Mouse (Mus musculus) bone marrow, adult 2 months (tissue): ENCODE measurements at regions not wholly inside any gene's neighbourhood (a gene's known extent, or its start where the extent isn't known, plus 50 kb on each side); places are given as distances from the start of the nearest gene placed in this dataset.

Experiments used
- H3K27ac ChIP-seq: fragments of 200-500 bp; 2 replicates; pipeline ENCODE4 v1.5.1; 2012; ENCODE audit warnings: low read depth, mild to moderate bottlenecking, control low read depth, inconsistent platforms, low read length; ENCODE audit not compliant: control insufficient read depth, poor library complexity, insufficient read depth
- H3K4me1 ChIP-seq: fragments of 200-500 bp; 2 replicates; pipeline ENCODE4 v1.6.1; 2011; ENCODE audit warnings: low read length; ENCODE audit not compliant: control insufficient read depth, insufficient read depth
- H3K4me3 ChIP-seq: fragments of 200-500 bp; replicated peaks from 2 replicates; pipeline ENCODE3; 2011; ENCODE audit warnings: mild to moderate bottlenecking, low read depth, low read length, control low read depth; ENCODE audit not compliant: control insufficient read depth
- CTCF ChIP-seq: fragments of 200-500 bp; IDR thresholded peaks from 2 replicates; pipeline ENCODE4 v1.5.1; 2011; ENCODE audit warnings: low read length, control low read depth; ENCODE audit not compliant: control insufficient read depth, insufficient read depth
- POLR2A ChIP-seq: fragments of 200-500 bp; IDR thresholded peaks from 2 replicates; pipeline ENCODE4 v1.6.1; 2011; ENCODE audit warnings: low read depth, mild to moderate bottlenecking, control low read depth, low read length, borderline replicate concordance; ENCODE audit not compliant: control insufficient read depth
- WGBS: fragments of 180-500 bp; shearing (Covaris S2); methylation state at CpG from one replicate; pipeline ENCODE4 v1.1.7; 2018; 5-methylcytosine and 5-hydroxymethylcytosine counted together

GRCm38 (mm10) chr13:31504316-31504715 is 51.6 kb upstream of the Foxq1 start:
- no peak overlapping the region for H3K27ac ChIP-seq
- no peak for TF ChIP-seq CTCF
- no peak for TF ChIP-seq POLR2A
- 62% methylated on average over 6 of the region's 7 CpGs for WGBS
- no peak overlapping the region for H3K4me3 ChIP-seq
- no peaks in the 10 kb centered on the region for H3K4me1 ChIP-seq

DNA sequence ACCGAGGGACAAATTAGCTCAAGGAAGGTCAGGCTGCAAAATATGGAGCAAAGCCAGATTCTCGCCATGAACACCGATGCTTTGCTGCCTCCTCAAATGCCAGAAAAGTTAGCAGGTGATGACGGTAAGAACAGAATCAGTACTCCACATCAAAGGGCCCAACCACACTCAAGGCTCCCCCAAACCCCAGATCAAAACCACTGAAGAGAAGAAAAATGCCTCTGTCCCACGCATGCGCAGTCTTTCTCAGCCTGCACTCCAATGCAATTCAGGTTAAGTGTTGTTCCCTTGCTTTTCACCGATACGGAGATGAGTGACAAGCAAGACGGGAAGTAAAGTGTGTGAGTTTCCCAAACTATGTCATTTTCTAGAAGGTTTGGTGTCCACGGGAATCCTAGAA is 50.5 kb upstream of the Foxq1 start:
- no peaks in the 10 kb centered on the region for H3K4me1 ChIP-seq
- WGBS, result 84% methylated on average over 10 of the region's 10 CpGs

More for the DNA sequence above, 50.5 kb upstream of the Foxq1 start:
- no peak for TF ChIP-seq POLR2A
- TF ChIP-seq CTCF, result no peak
- Histone ChIP-seq H3K4me3 (no peak overlapping the region), H3K27ac (no peak overlapping the region)
